ENCODE assay signal across 16 mouse cellular contexts in the genomic region with DNA sequence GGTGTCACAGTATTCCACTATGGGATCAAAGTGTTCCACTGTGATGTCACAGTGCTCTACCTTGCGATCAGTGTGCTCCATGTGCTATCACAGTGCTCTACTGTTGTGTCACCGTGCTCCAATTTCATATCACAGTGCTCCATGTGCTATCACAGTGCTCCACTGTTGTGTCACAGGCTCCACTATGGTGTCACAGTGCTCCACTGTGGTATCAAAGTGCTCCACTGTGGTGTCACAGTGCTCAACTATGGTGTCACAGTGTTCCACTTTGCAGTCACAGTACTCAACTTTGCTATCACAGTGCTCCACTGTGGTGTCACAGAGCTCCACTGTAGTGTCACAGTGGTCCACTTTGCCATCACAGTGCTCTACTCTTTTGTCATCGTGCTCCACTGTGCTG.
DNase-seq lines count a peak whose midpoint lies in the region; ATAC-seq and TF ChIP-seq lines count a peak whose summit lies in the region.
"Had no signal": no experiment of that assay in that cellular context is flagged by ENCODE, and none has a peak within 500 bp of the region (broad histone marks: within the 10 kb centered on the region; RNA-seq: fewer than 3 reads in every experiment).

No protein-coding gene starts in this region.

- no peak overlapping the region for H3K4me2 ChIP-seq in hindbrain, postnatal 0 days (ENCODE audit: low read depth, low read length)
- H3K4me2 ChIP-seq in midbrain, embryonic 11.5 days = no peak overlapping the region
- H3K4me2 ChIP-seq: forebrain, embryonic 15.5 days; heart, embryonic 15.5 days had no signal

- no peak overlapping the region for H3K9ac ChIP-seq in hindbrain, postnatal 0 days (replicated peaks; ENCODE audit: low read length)
- H3K9ac ChIP-seq in midbrain, embryonic 11.5 days (ENCODE audit: low read length) = no peak overlapping the region
- H3K9ac ChIP-seq: forebrain, embryonic 15.5 days; heart, embryonic 15.5 days had no signal

- no peak for TF ChIP-seq CTCF in hindbrain, postnatal 0 days (IDR thresholded peaks at IDR 0.05; ENCODE audit: low read depth)

- no peaks in the 10 kb centered on the region for H3K4me1 ChIP-seq in hindbrain, embryonic 10.5 days (replicated peaks)
- no peaks in the 10 kb centered on the region for H3K4me1 ChIP-seq in hindbrain, postnatal 0 days (ENCODE audit: insufficient read depth, low read length)
- H3K4me1 ChIP-seq in midbrain, embryonic 10.5 days = no peaks in the 10 kb centered on the region
- no peaks in the 10 kb centered on the region for H3K4me1 ChIP-seq in midbrain, embryonic 11.5 days (ENCODE audit: control insufficient read depth, insufficient read depth, low read length)
- H3K4me1 ChIP-seq: forebrain, embryonic 15.5 days; heart, embryonic 15.5 days had no signal

- peak; percentile 2 for DNase-seq in hindbrain, embryonic 10.5 days (ENCODE audit: low spot score)
- no peak for DNase-seq in hindbrain, postnatal 0 days (ENCODE audit: low spot score)
- DNase-seq in midbrain, embryonic 10.5 days (ENCODE audit: low spot score) = peak; percentile 9
- DNase-seq in midbrain, embryonic 11.5 days (ENCODE audit: low spot score, missing footprints) = no peak
- no peak for DNase-seq in urinary bladder, postnatal 36 days (ENCODE audit: low spot score in 2 of 2)
- DNase-seq: adrenal gland, adult 8-10 months; cerebellum, postnatal 14 days; gastrocnemius, postnatal 14 days; left cerebral cortex, postnatal 4 days; lung, adult 2 months; right cerebral cortex, postnatal 14 days had no signal

- no peaks in the 10 kb centered on the region for H3K36me3 ChIP-seq in hindbrain, embryonic 10.5 days
- H3K36me3 ChIP-seq in hindbrain, postnatal 0 days (ENCODE audit: insufficient read depth, low read length) = no peaks in the 10 kb centered on the region
- H3K36me3 ChIP-seq in midbrain, embryonic 10.5 days = no peaks in the 10 kb centered on the region
- no peaks in the 10 kb centered on the region for H3K36me3 ChIP-seq in midbrain, embryonic 11.5 days (ENCODE audit: control insufficient read depth, insufficient read depth, low read length)
- H3K36me3 ChIP-seq: forebrain, embryonic 15.5 days; G1E; heart, embryonic 15.5 days had no signal

- no peaks in the 10 kb centered on the region for H3K9me3 ChIP-seq in hindbrain, embryonic 10.5 days
- H3K9me3 ChIP-seq in hindbrain, postnatal 0 days (ENCODE audit: low read length) = no peaks in the 10 kb centered on the region
- no peaks in the 10 kb centered on the region for H3K9me3 ChIP-seq in midbrain, embryonic 10.5 days (replicated peaks)
- no peaks in the 10 kb centered on the region for H3K9me3 ChIP-seq in midbrain, embryonic 11.5 days (ENCODE audit: control insufficient read depth, low read length)
- H3K9me3 ChIP-seq: forebrain, embryonic 15.5 days; heart, embryonic 15.5 days had no signal

- H3K27ac ChIP-seq in hindbrain, embryonic 10.5 days = no peak overlapping the region
- H3K27ac ChIP-seq in hindbrain, postnatal 0 days = no peak overlapping the region
- H3K27ac ChIP-seq in midbrain, embryonic 10.5 days (replicated peaks) = no peak overlapping the region
- H3K27ac ChIP-seq in midbrain, embryonic 11.5 days (ENCODE audit: low read depth, low read length) = no peak overlapping the region
- H3K27ac ChIP-seq: forebrain, embryonic 15.5 days; heart, embryonic 15.5 days had no signal

- no peak for ATAC-seq in hindbrain, postnatal 0 days
- ATAC-seq in midbrain, embryonic 11.5 days (ENCODE audit: low FRiP score) = no peak
- peak; percentile 53; the same call in 1 of the 2 replicates for ATAC-seq in erythroid progenitor cell, adult 5-6 weeks (replicated peaks; ENCODE audit: low FRiP score, poor library complexity, severe bottlenecking)
- ATAC-seq in monocyte, adult 5-6 weeks (replicated peaks; ENCODE audit: insufficient number of reproducible peaks, low FRiP score, low TSS enrichment, poor library complexity, severe bottlenecking) = peak; percentile 54
- ATAC-seq: forebrain, embryonic 15.5 days had no signal

- H3K27me3 ChIP-seq in hindbrain, embryonic 10.5 days (ENCODE audit: insufficient read depth, poor library complexity, severe bottlenecking) = no peaks in the 10 kb centered on the region
- H3K27me3 ChIP-seq in hindbrain, postnatal 0 days (ENCODE audit: insufficient read depth, low read length) = no peaks in the 10 kb centered on the region
- H3K27me3 ChIP-seq in midbrain, embryonic 10.5 days (ENCODE audit: low read depth, poor library complexity, severe bottlenecking) = no peaks in the 10 kb centered on the region
- no peaks in the 10 kb centered on the region for H3K27me3 ChIP-seq in midbrain, embryonic 11.5 days (ENCODE audit: control insufficient read depth, insufficient read depth, low read length)
- H3K27me3 ChIP-seq: forebrain, embryonic 15.5 days; heart, embryonic 15.5 days had no signal

- H3K4me3 ChIP-seq in hindbrain, embryonic 10.5 days = no peak overlapping the region
- no peak overlapping the region for H3K4me3 ChIP-seq in hindbrain, postnatal 0 days (ENCODE audit: low read length)
- no peak overlapping the region for H3K4me3 ChIP-seq in midbrain, embryonic 10.5 days
- H3K4me3 ChIP-seq in midbrain, embryonic 11.5 days (ENCODE audit: low read depth, low read length) = no peak overlapping the region
- H3K4me3 ChIP-seq: forebrain, embryonic 15.5 days; heart, embryonic 15.5 days had no signal

- WGBS in hindbrain, embryonic 10.5 days = 91% methylated on average over 3 of the region's 3 CpGs
- WGBS in hindbrain, postnatal 0 days = 96% methylated on average over 3 of the region's 3 CpGs
- 87% methylated on average over 3 of the region's 3 CpGs for WGBS in midbrain, embryonic 10.5 days
- WGBS in midbrain, embryonic 11.5 days = 85% methylated on average over 3 of the region's 3 CpGs

Comparison
In these comparisons a context has a peak if more than half of its experiments do, and no peak if none do; other contexts are left out.
1. DNase-seq: peak in hindbrain, embryonic 10.5 days (single experiment) and midbrain, embryonic 10.5 days (single experiment); none in hindbrain, postnatal 0 days (single experiment), midbrain, embryonic 11.5 days (single experiment) and urinary bladder, postnatal 36 days (0 of 2).
2. ATAC-seq: peak in erythroid progenitor cell, adult 5-6 weeks (single experiment) and monocyte, adult 5-6 weeks (single experiment); none in hindbrain, postnatal 0 days (single experiment) and midbrain, embryonic 11.5 days (single experiment).